Comparison of ENCODE assay signal across 8 mouse cellular contexts in genomic region chr10:80398719-80399190, GRCm38 (mm10). TPM values are rescaled to one million over a fixed set of nuclear protein-coding genes. Genes with fewer than 3 reads are reported as not detected.
DNase-seq lines count a peak whose midpoint lies in the region; ATAC-seq and TF ChIP-seq lines count a peak whose summit lies in the region.

No protein-coding gene starts in this region.

- peak overlapping the region; percentile 69 to 74 for H3K4me3 ChIP-seq in MEL (ENCODE audit: control insufficient read depth in 1 of 2, insufficient read depth in 1 of 2, low read depth in 2 of 2, low read length in 2 of 2)
- H3K4me3 ChIP-seq in cerebellum, adult 2 months (replicated peaks; ENCODE audit: insufficient read depth, low read depth, low read length) = peak overlapping the region; percentile 59
- H3K4me3 ChIP-seq in hindbrain, embryonic 10.5 days = peak overlapping the region; percentile 88
- peak overlapping the region; percentile 86 for H3K4me3 ChIP-seq in lung, postnatal 0 days (ENCODE audit: low read depth, low read length)

- peak; percentile 98 for DNase-seq in MEL (ENCODE audit: low read depth, low spot score)
- peak; percentile 99 for DNase-seq in cerebellum, adult 2 months
- DNase-seq in forelimb bud, embryonic 11.5 days (ENCODE audit: low read depth, low spot score) = peak; percentile 100
- DNase-seq in hindbrain, embryonic 10.5 days (ENCODE audit: low spot score) = peak; percentile 99
- DNase-seq in layer of hippocampus, adult 9-11 months = peak; percentile 98
- peak; percentile 99 for DNase-seq in lung, postnatal 0 days (ENCODE audit: low spot score)
- peak; percentile 97 for DNase-seq in ovary, postnatal 14 days (ENCODE audit: low spot score)
- DNase-seq in thymus, postnatal 14 days = peak; percentile 98

- H3K27ac ChIP-seq in MEL (ENCODE audit: control insufficient read depth, low read depth, low read length) = peak overlapping the region; percentile 93
- H3K27ac ChIP-seq in cerebellum, adult 2 months (ENCODE audit: insufficient read depth, low read length) = peak overlapping the region; percentile 88
- H3K27ac ChIP-seq in hindbrain, embryonic 10.5 days = peak overlapping the region; percentile 100
- H3K27ac ChIP-seq in lung, postnatal 0 days (ENCODE audit: low read length) = peak overlapping the region; percentile 98

- H3K9ac ChIP-seq in MEL (ENCODE audit: control insufficient read depth, low read depth, low read length, poor library complexity, severe bottlenecking) = peak overlapping the region; percentile 98
- peak overlapping the region; percentile 87 for H3K9ac ChIP-seq in lung, postnatal 0 days (replicated peaks; ENCODE audit: low read depth)

- H3K4me1 ChIP-seq in MEL (ENCODE audit: control insufficient read depth in 1 of 2, insufficient read depth in 2 of 2, low read length in 2 of 2) = peaks cover 0 to 26% of the 10 kb centered on the region in 2 experiments; a peak in 3 of 4 replicates
- peaks cover 14% of the 10 kb centered on the region for H3K4me1 ChIP-seq in cerebellum, adult 2 months (ENCODE audit: control insufficient read depth, insufficient read depth, low read length)
- peaks cover 40% of the 10 kb centered on the region for H3K4me1 ChIP-seq in hindbrain, embryonic 10.5 days (replicated peaks)
- H3K4me1 ChIP-seq in lung, postnatal 0 days (ENCODE audit: insufficient read depth, low read depth, low read length) = peaks cover 12% of the 10 kb centered on the region

- no peaks in the 10 kb centered on the region for H3K9me3 ChIP-seq in MEL (replicated peaks; ENCODE audit: insufficient read depth, low read length)
- peaks cover 6% of the 10 kb centered on the region; the same call in 1 of the 2 replicates for H3K9me3 ChIP-seq in hindbrain, embryonic 10.5 days
- no peaks in the 10 kb centered on the region for H3K9me3 ChIP-seq in lung, postnatal 0 days (ENCODE audit: low read length)

- H3K27me3 ChIP-seq in MEL (ENCODE audit: control insufficient read depth in 1 of 2, insufficient read depth in 2 of 2, low read length in 2 of 2) = no peaks in the 10 kb centered on the region
- no peaks in the 10 kb centered on the region for H3K27me3 ChIP-seq in cerebellum, adult 2 months (ENCODE audit: control insufficient read depth, insufficient read depth, low read length)
- H3K27me3 ChIP-seq in hindbrain, embryonic 10.5 days (ENCODE audit: insufficient read depth, poor library complexity, severe bottlenecking) = no peaks in the 10 kb centered on the region
- H3K27me3 ChIP-seq in lung, postnatal 0 days (replicated peaks; ENCODE audit: insufficient read depth, low read length) = no peaks in the 10 kb centered on the region

- WGBS in cerebellum, adult 2 months = under 1% methylated on average over 53 of the region's 59 CpGs
- under 1% methylated on average over 59 of the region's 59 CpGs for WGBS in hindbrain, embryonic 10.5 days
- WGBS in lung, postnatal 0 days = under 1% methylated on average over 36 of the region's 59 CpGs

- peaks cover 12 to 21% of the 10 kb centered on the region in 2 experiments for H3K36me3 ChIP-seq in MEL (ENCODE audit: control insufficient read depth in 1 of 2, insufficient read depth in 2 of 2, low read length in 2 of 2)
- peaks cover 66% of the 10 kb centered on the region for H3K36me3 ChIP-seq in hindbrain, embryonic 10.5 days
- peaks cover 20% of the 10 kb centered on the region; the same call in 1 of the 2 replicates for H3K36me3 ChIP-seq in lung, postnatal 0 days (ENCODE audit: insufficient read depth, low read length)

- peak; percentile 87 for ATAC-seq in lung, postnatal 0 days

- H3K4me2 ChIP-seq in lung, postnatal 0 days (replicated peaks; ENCODE audit: low read depth, low read length) = peak overlapping the region; percentile 73

- TF ChIP-seq CTCF in MEL (IDR thresholded peaks at IDR 0.05 in 2 of 3, conservative IDR thresholded peaks at IDR 0.05 in 1 of 3; ENCODE audit: control insufficient read depth in 1 of 3, insufficient read depth in 1 of 3, low read depth in 2 of 3, low read length in 3 of 3, poor library complexity in 1 of 3, severe bottlenecking in 1 of 3) = no peak
- no peak for TF ChIP-seq CTCF in cerebellum, adult 2 months (IDR thresholded peaks at IDR 0.05; ENCODE audit: borderline replicate concordance, insufficient read depth, low read depth, low read length)
- no peak for TF ChIP-seq CTCF in lung, postnatal 0 days (IDR thresholded peaks at IDR 0.05)

- peak; percentile 80 to 85 for TF ChIP-seq POLR2A in MEL (IDR thresholded peaks at IDR 0.05; ENCODE audit: control insufficient read depth in 1 of 2, insufficient read depth in 1 of 2, low read depth in 1 of 2, low read length in 2 of 2, poor library complexity in 1 of 2)
- TF ChIP-seq POLR2A in cerebellum, adult 2 months (IDR thresholded peaks at IDR 0.05; ENCODE audit: borderline replicate concordance, insufficient read depth, low read length) = peak; percentile 61

- no peak for TF ChIP-seq RAD21 in MEL (IDR thresholded peaks at IDR 0.05; ENCODE audit: low read depth, low read length)

- 0 out of 4 replicates have a peak, but pooled peaks of 1 of the 2 experiments have one; percentile 14 for TF ChIP-seq EP300 in MEL (IDR thresholded peaks at IDR 0.05; ENCODE audit: low read depth in 1 of 2, low read length in 2 of 2)
- no peak for TF ChIP-seq EP300 in lung, postnatal 0 days (IDR thresholded peaks at IDR 0.05)

- peaks cover 30% of the 10 kb centered on the region for H3K79me2 ChIP-seq in MEL (ENCODE audit: control insufficient read depth, insufficient read depth, low read length, poor library complexity)

TF ChIP-seq in MEL, 35 proteins besides CTCF, POLR2A, EP300 and RAD21 (continues in another document):
- peak; percentile 79 for TF ChIP-seq HCFC1 (IDR thresholded peaks at IDR 0.05; ENCODE audit: low read depth, low read length)
- no peak for TF ChIP-seq GATA1 (IDR thresholded peaks at IDR 0.05; ENCODE audit: low read depth, low read length)
- TF ChIP-seq E2F4 (IDR thresholded peaks at IDR 0.05; ENCODE audit: borderline replicate concordance, low read depth, low read length) = peak; percentile 62; the same call in 1 of the 2 replicates
- TF ChIP-seq NELFE (IDR thresholded peaks at IDR 0.05; ENCODE audit: low read depth, low read length) = peak; percentile 95
- peak; percentile 47; the same call in 1 of the 2 replicates for TF ChIP-seq MEF2A (IDR thresholded peaks at IDR 0.05; ENCODE audit: extremely low read depth, insufficient replicate concordance, low read depth, low read length, poor library complexity, severe bottlenecking)
- peak; percentile 94 for TF ChIP-seq ZMIZ1 (IDR thresholded peaks at IDR 0.05; ENCODE audit: low read depth, low read length)
- no peak for TF ChIP-seq RCOR1 (IDR thresholded peaks at IDR 0.05; ENCODE audit: low read depth, low read length)
- no peak for TF ChIP-seq CHD2 (IDR thresholded peaks at IDR 0.05; ENCODE audit: low read length)
- TF ChIP-seq ETS1 (IDR thresholded peaks at IDR 0.05; ENCODE audit: low read depth, low read length) = no peak
- TF ChIP-seq USF2 (IDR thresholded peaks at IDR 0.05; ENCODE audit: borderline replicate concordance in 1 of 2, insufficient read depth in 1 of 2, low read depth in 1 of 2, low read length in 2 of 2) = no peak
- no peak for TF ChIP-seq JUND (IDR thresholded peaks at IDR 0.05; ENCODE audit: low read depth, low read length)
- no peak for TF ChIP-seq ELF1 (IDR thresholded peaks at IDR 0.05; ENCODE audit: low read depth, low read length)
- no peak; the same call in 1 of the 2 replicates for TF ChIP-seq KAT2A (conservative IDR thresholded peaks at IDR 0.05; ENCODE audit: low read depth, low read length)
- no peak for TF ChIP-seq GABPA (IDR thresholded peaks at IDR 0.05; ENCODE audit: low read depth, low read length)

RNA-seq across cellular contexts. Expression of gene Mbd3, which starts 0.6 kb away (rescaled TPM):
- 81.4 and 86.9 TPM in 2 replicates for total RNA-seq in MEL (2012; rRNA removed)
- polyA plus RNA-seq in MEL (2012; ENCODE audit: insufficient read depth in 1 of 2, insufficient read length in 2 of 2, low read depth in 1 of 2, low replicate concordance in 2 of 2, missing spikeins in 1 of 2) = 100 to 1,000 TPM in 1 of 2 experiments, not detected in 1; 289 TPM
- polyA plus RNA-seq in cerebellum, adult 2 months (2012; rRNA removed) = 193 and 199 TPM in 2 replicates
- polyA plus RNA-seq in hindbrain, embryonic 10.5 days (2016; fragmentation: Nextera tagmentation; extraction: Ambion mirVana) = 341 and 365 TPM in 2 replicates
- polyA plus RNA-seq in lung, postnatal 0 days (2015; fragmentation: Nextera tagmentation; extraction: Ambion mirVana) = 90.6 and 90.7 TPM in 2 replicates

RNA-seq across cellular contexts. Expression of gene Uqcr11, which starts 7.9 kb away (rescaled TPM):
- 879 and 935 TPM in 2 replicates for total RNA-seq in MEL (2012; rRNA removed)
- polyA plus RNA-seq in MEL (2012; ENCODE audit: insufficient read depth in 1 of 2, insufficient read length in 2 of 2, low read depth in 1 of 2, low replicate concordance in 2 of 2, missing spikeins in 1 of 2) = 100 to 1,000 TPM in 1 of 2 experiments, not detected in 1; 481 TPM
- polyA plus RNA-seq in cerebellum, adult 2 months (2012; rRNA removed) = 1,410 and 1,545 TPM in 2 replicates
- 648 and 654 TPM in 2 replicates for polyA plus RNA-seq in hindbrain, embryonic 10.5 days (2016; fragmentation: Nextera tagmentation; extraction: Ambion mirVana)
- polyA plus RNA-seq in lung, postnatal 0 days (2015; fragmentation: Nextera tagmentation; extraction: Ambion mirVana) = 511 and 651 TPM in 2 replicates

RNA-seq across cellular contexts. Expression of gene Mex3d, which starts 11.3 kb away (rescaled TPM):
- total RNA-seq in MEL (2012; rRNA removed) = 14.1 and 15.6 TPM in 2 replicates
- polyA plus RNA-seq in MEL (2012; ENCODE audit: insufficient read depth in 1 of 2, insufficient read length in 2 of 2, low read depth in 1 of 2, low replicate concordance in 2 of 2, missing spikeins in 1 of 2) = 10 to 100 TPM in 1 of 2 experiments, not detected in 1; 18.8 TPM
- 16.1 and 16.2 TPM in 2 replicates for polyA plus RNA-seq in cerebellum, adult 2 months (2012; rRNA removed)
- 7.2 and 8.8 TPM in 2 replicates for polyA plus RNA-seq in hindbrain, embryonic 10.5 days (2016; fragmentation: Nextera tagmentation; extraction: Ambion mirVana)
- polyA plus RNA-seq in lung, postnatal 0 days (2015; fragmentation: Nextera tagmentation; extraction: Ambion mirVana) = 6.0 and 6.3 TPM in 2 replicates

RNA-seq across cellular contexts. Expression of gene Tcf3, which starts 34.7 kb away (rescaled TPM):
- 113 and 125 TPM in 2 replicates for total RNA-seq in MEL (2012; rRNA removed)
- 100 to 1,000 TPM in 1 of 2 experiments, not detected in 1; 258 TPM for polyA plus RNA-seq in MEL (2012; ENCODE audit: insufficient read depth in 1 of 2, insufficient read length in 2 of 2, low read depth in 1 of 2, low replicate concordance in 2 of 2, missing spikeins in 1 of 2)
- 34.2 and 38.8 TPM in 2 replicates for polyA plus RNA-seq in cerebellum, adult 2 months (2012; rRNA removed)
- 191 and 198 TPM in 2 replicates for polyA plus RNA-seq in hindbrain, embryonic 10.5 days (2016; fragmentation: Nextera tagmentation; extraction: Ambion mirVana)
- polyA plus RNA-seq in lung, postnatal 0 days (2015; fragmentation: Nextera tagmentation; extraction: Ambion mirVana) = 34.7 and 36.2 TPM in 2 replicates

RNA-seq across cellular contexts. Expression of gene Plk5, which starts 42.5 kb away (rescaled TPM):
- 0.19 TPM in 1 of 2 replicates, not detected in the other for total RNA-seq in MEL (2012; rRNA removed)
- under 1 TPM in 1 of 2 experiments, not detected in 1; 0.19 TPM for polyA plus RNA-seq in MEL (2012; ENCODE audit: insufficient read depth in 1 of 2, insufficient read length in 2 of 2, low read depth in 1 of 2, low replicate concordance in 2 of 2, missing spikeins in 1 of 2)
- 145 and 151 TPM in 2 replicates for polyA plus RNA-seq in cerebellum, adult 2 months (2012; rRNA removed)
- 0.22 and 0.44 TPM in 2 replicates for polyA plus RNA-seq in hindbrain, embryonic 10.5 days (2016; fragmentation: Nextera tagmentation; extraction: Ambion mirVana)
- 1.00 and 1.0 TPM in 2 replicates for polyA plus RNA-seq in lung, postnatal 0 days (2015; fragmentation: Nextera tagmentation; extraction: Ambion mirVana)

Comparison
In these comparisons a context has a peak if more than half of its experiments do, and no peak if none do; other contexts are left out.
1. Peak in every context shown above with its lines: DNase-seq, ATAC-seq, H3K4me3 ChIP-seq and H3K27ac ChIP-seq.